Mouse (Mus musculus) neural tube, embryonic 14.5 days (tissue): ENCODE measurements around the gene Fgf13. TPM values are rescaled to one million over a fixed set of nuclear protein-coding genes. Genes with fewer than 3 reads are reported as not detected.

ENCODE experiments used
- ATAC-seq: fragments of 200-750 bp; cut with Nextera tagmentation; 2 replicates; pipeline ENCODE4 v1.8.0; 2017; ENCODE audit warnings: low read depth, mild to moderate bottlenecking, moderate TSS enrichment, moderate library complexity
- H3K27ac ChIP-seq: fragments of 300-500 bp; sonication (generic); 2 replicates; pipeline ENCODE4 v1.5.1; 2014; ENCODE audit warnings: low read depth, mild to moderate bottlenecking, control low read depth, low read length, moderate library complexity, mixed read lengths
- H3K27me3 ChIP-seq: fragments of 300-500 bp; sonication (generic); 2 replicates; pipeline ENCODE4 v1.6.1; 2014; ENCODE audit warnings: low read length; ENCODE audit not compliant: control insufficient read depth, insufficient read depth
- H3K36me3 ChIP-seq: fragments of 300-500 bp; sonication (generic); 2 replicates; pipeline ENCODE4 v1.6.1; 2014; ENCODE audit warnings: low read length, mixed read lengths; ENCODE audit not compliant: control insufficient read depth, insufficient read depth
- H3K4me1 ChIP-seq: fragments of 300-500 bp; sonication (generic); 2 replicates; pipeline ENCODE4 v1.6.1; 2014; ENCODE audit warnings: low read length; ENCODE audit not compliant: control insufficient read depth, insufficient read depth
- H3K4me2 ChIP-seq: fragments of 300-500 bp; sonication (generic); 2 replicates; pipeline ENCODE4 v1.6.1; 2014; ENCODE audit warnings: mild to moderate bottlenecking, low read depth, low read length, control low read depth
- H3K4me3 ChIP-seq: fragments of 300-500 bp; sonication (generic); 2 replicates; pipeline ENCODE4 v1.5.1; 2014; ENCODE audit warnings: low read depth, low read length, control low read depth, mixed read lengths
- H3K9ac ChIP-seq: fragments of 300-500 bp; sonication (generic); replicated peaks from 2 replicates; pipeline ENCODE4 v1.6.1; 2014; ENCODE audit warnings: low read depth, mild to moderate bottlenecking, control low read depth, low read length, mixed read lengths
- H3K9me3 ChIP-seq: fragments of 300-500 bp; sonication (generic); 2 replicates; pipeline ENCODE4 v1.6.1; 2016; ENCODE audit warnings: low read length; ENCODE audit not compliant: control insufficient read depth
- WGBS: fragments of 180-500 bp; shearing (Covaris S2); extraction: QIAGEN DNeasy Blood & Tissue Kit; methylation state at CpG from one replicate; pipeline ENCODE4 v1.1.7; 2014; 5-methylcytosine and 5-hydroxymethylcytosine counted together
- polyA plus RNA-seq: library from polyadenylated mRNA; unstranded; fragments of >200 nt; fragmentation: Nextera tagmentation; extraction: Ambion mirVana; gene quantifications from 2 replicates; pipeline ENCODE4 v1.2.1, GENCODE M21; 2014

The Fgf13 gene
- polyA plus RNA-seq, 1 experiment from 2014 or later, result 121 TPM

DNA sequence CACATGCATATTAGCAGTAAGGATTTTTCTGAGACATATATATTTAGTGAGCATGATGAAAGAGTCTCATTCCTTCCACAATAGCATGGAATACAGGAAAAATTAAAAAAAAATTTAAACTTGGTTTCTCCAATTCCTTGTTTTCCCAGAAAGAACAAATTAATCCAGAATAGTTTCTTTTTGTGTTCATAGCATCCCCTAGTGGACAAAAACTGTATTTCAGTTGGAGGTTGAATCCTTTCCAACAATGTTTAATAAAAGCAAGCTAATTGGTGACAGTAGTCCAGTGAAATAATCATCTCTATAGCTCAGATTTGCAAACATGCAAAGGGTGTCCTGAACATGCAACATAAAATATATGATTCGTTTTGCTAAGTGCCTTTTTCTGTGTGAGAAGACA lies 395.7 kb downstream of the Fgf13 start:
- Histone ChIP-seq H3K4me2 (no peak overlapping the region), H3K36me3 (no peaks in the 10 kb centered on the region), H3K4me3 (no peak overlapping the region), H3K4me1 (no peaks in the 10 kb centered on the region), H3K27me3 (no peaks in the 10 kb centered on the region), H3K9ac (no peak overlapping the region), H3K9me3 (no peaks in the 10 kb centered on the region), H3K27ac (no peak overlapping the region)
- ATAC-seq, result no peak
- WGBS, result 11% methylated on average over 1 of the region's 1 CpGs

DNA sequence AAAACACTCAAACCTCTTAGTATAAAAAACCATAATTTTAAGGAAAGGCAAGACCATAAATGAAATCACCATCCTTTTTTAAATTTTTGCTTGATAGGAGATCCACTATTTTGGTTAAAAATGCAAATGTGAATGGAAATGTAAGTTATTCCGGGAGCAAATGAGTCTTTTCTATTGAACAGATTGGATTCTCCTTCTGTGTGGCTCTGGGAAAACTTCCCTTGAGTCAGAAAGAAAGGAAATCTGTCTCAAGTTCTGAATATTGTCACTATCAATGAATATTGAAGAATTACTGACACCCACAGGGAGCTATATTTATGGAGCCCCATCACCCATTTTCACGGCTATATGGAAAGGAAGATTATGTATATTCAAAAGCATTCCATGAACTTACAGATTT lies 401.1 kb downstream of the Fgf13 start:
- no peak overlapping the region for H3K27ac ChIP-seq
- H3K4me2 ChIP-seq, result no peak overlapping the region
- WGBS, result 82% methylated on average over 2 of the region's 2 CpGs

DNA sequence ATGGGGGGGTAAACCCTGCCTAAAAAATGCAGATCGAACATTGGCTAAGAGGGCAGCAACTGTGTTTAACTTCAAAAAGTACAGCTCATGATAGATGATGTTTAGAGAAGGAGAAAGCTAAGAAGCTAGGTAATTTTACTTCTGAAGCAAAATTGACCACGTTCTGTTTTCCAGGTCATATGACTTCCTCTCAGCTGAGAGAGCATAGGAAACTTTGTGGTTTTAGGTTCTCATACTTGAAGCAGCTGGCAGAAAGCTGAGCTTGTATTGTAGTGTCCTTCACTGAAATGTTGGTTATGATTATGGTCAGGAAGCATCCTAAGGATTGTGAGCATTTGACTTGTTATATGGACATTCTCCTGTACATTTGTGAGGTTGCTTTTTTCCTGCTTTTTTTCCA lies 425.9 kb downstream of the Fgf13 start:
- no peaks in the 10 kb centered on the region for H3K27me3 ChIP-seq
- no peak overlapping the region for H3K27ac ChIP-seq
- 80% methylated on average over 2 of the region's 2 CpGs for WGBS
- no peak for ATAC-seq
- H3K4me1 ChIP-seq, result no peaks in the 10 kb centered on the region
- no peaks in the 10 kb centered on the region for H3K9me3 ChIP-seq
- H3K9ac ChIP-seq, result no peak overlapping the region
- H3K4me2 ChIP-seq, result no peak overlapping the region
- H3K36me3 ChIP-seq, result no peaks in the 10 kb centered on the region
- no peak overlapping the region for H3K4me3 ChIP-seq

More for the DNA sequence above, 401.1 kb downstream of the Fgf13 start:
- Histone ChIP-seq H3K36me3 (no peaks in the 10 kb centered on the region), H3K9me3 (no peaks in the 10 kb centered on the region), H3K4me3 (no peak overlapping the region), H3K4me1 (no peaks in the 10 kb centered on the region), H3K27me3 (no peaks in the 10 kb centered on the region), H3K9ac (no peak overlapping the region)
- no peak for ATAC-seq

DNA sequence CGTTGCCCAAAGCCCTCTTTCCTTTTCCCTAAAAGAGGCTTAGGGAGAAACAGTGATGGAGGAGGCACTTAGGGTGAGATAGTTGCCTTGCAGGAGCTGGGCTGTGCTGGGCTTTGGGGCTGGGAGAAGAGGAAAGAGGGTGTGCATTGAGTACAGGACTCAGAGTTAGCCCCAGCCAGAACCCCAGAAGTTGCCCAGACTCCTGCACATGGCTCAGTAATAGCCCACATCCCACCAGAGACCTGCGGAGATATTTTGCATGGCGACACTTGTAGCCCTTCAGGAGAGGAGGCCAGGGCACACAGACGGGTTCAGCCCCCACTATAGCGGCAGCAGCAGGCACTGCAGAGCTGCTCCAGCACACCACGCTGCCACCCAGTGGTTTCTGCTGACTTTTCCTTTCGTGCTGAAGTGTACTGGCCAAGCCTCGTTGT lies 432.9 kb downstream of the Fgf13 start:
- H3K4me1 ChIP-seq, result no peaks in the 10 kb centered on the region
- H3K4me2 ChIP-seq, result peak overlapping the region; percentile 58
- 20% methylated on average over 5 of the region's 8 CpGs for WGBS
- no peaks in the 10 kb centered on the region for H3K27me3 ChIP-seq
- peak overlapping the region; percentile 47 for H3K4me3 ChIP-seq
- H3K36me3 ChIP-seq, result no peaks in the 10 kb centered on the region
- H3K9ac ChIP-seq, result no peak overlapping the region
- ATAC-seq, result peak; percentile 88
- H3K9me3 ChIP-seq, result no peaks in the 10 kb centered on the region
- H3K27ac ChIP-seq, result no peak overlapping the region

DNA sequence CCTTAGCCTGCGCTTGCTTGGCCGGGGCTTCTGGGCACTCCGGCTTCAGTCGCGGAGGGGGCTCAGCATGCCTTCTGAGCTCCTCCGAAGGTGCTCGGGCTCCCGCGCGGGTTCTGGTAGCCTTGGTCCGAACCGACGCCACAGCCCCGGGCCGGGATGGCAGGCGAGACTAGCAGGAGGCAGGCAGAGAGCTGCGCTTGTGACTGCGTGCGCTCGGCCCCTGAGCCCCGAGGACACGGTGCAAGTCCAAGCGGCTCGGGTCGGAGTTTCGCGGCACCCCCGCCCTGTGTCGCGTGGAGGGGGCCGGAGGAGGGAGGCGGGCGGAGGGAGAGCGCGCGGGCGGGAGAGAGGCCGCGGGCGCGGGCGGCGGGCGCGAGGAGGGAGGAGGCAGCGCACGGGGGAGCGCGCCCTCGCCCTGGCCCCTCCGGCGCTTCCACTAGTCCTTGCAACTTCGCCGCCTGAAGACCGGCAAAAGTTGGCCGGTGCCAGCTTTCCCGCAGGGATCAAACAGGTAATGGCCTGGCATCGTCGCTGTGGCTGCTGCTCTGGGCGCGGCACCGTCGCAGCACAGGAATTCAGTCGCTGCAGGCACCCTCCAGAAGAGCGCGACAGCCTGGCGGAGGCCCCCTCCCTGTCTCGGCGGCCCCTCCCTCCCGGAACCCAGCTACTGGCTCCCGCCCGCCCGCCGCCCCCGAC lies 433.6 kb downstream of the Fgf13 start:
- ATAC-seq, result peak; percentile 77
- peak overlapping the region; percentile 47 for H3K4me3 ChIP-seq
- peak overlapping the region; percentile 58 for H3K4me2 ChIP-seq
- WGBS, result 14% methylated on average over 40 of the region's 75 CpGs
- H3K4me1 ChIP-seq, result no peaks in the 10 kb centered on the region
- no peaks in the 10 kb centered on the region for H3K36me3 ChIP-seq
- H3K27me3 ChIP-seq, result no peaks in the 10 kb centered on the region
- no peaks in the 10 kb centered on the region for H3K9me3 ChIP-seq
- peak overlapping the region; percentile 50; the same call in 1 of the 2 replicates for H3K9ac ChIP-seq
- H3K27ac ChIP-seq, result no peak overlapping the region

DNA sequence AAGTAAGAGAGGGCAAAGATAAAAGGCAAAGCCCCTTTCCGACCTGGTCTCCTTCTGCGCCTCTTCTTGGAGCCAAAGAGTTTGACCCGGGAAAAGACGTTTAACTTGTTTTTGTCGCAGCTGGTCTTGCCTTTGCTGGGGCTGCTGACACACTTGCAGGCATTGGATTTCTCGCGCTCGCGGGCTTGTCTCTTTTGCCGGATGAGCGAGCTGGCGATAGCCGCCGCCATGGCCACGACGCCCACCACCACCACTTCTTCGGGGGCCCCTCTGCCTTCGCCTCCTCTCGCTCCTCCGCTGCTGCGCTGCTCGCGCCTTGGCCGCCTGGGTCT lies 434.1 kb downstream of the Fgf13 start:
- H3K4me3 ChIP-seq, result peak overlapping the region; percentile 47
- peak overlapping the region; percentile 50; the same call in 1 of the 2 replicates for H3K9ac ChIP-seq
- H3K9me3 ChIP-seq, result no peaks in the 10 kb centered on the region
- peak overlapping the region; percentile 58 for H3K4me2 ChIP-seq
- no peaks in the 10 kb centered on the region for H3K4me1 ChIP-seq
- ATAC-seq, result peak; percentile 73; the same call in 1 of the 2 replicates
- WGBS, result 15% methylated on average over 18 of the region's 24 CpGs
- H3K36me3 ChIP-seq, result no peaks in the 10 kb centered on the region
- no peaks in the 10 kb centered on the region for H3K27me3 ChIP-seq
- H3K27ac ChIP-seq, result no peak overlapping the region

DNA sequence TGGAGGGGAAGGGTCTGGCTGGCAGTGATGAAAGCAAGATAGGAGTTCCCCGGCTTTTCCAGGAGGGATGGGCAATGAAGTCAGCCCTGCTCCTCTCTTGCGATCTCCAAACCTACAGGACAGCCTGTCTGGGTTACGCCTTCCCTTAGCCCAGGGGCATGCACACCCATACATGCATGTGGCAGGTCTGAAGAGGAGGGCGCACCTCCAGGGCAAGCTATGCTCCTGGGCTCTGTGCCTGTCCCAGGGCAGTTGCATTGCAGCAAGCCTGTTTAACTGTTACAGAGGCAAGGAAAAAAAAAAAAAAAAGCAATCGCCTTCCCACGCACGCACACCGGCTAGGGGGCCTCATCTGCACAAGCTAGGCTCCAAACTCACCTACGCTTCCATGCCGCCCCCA lies 434.5 kb downstream of the Fgf13 start:
- Histone ChIP-seq H3K4me2 (peak overlapping the region; percentile 58), H3K9ac (no peak overlapping the region), H3K4me3 (peak overlapping the region; percentile 47), H3K27ac (no peak overlapping the region), H3K9me3 (no peaks in the 10 kb centered on the region), H3K36me3 (no peaks in the 10 kb centered on the region), H3K4me1 (no peaks in the 10 kb centered on the region), H3K27me3 (no peaks in the 10 kb centered on the region)
- WGBS, result 30% methylated on average over 10 of the region's 10 CpGs
- peak; percentile 41 for ATAC-seq

DNA sequence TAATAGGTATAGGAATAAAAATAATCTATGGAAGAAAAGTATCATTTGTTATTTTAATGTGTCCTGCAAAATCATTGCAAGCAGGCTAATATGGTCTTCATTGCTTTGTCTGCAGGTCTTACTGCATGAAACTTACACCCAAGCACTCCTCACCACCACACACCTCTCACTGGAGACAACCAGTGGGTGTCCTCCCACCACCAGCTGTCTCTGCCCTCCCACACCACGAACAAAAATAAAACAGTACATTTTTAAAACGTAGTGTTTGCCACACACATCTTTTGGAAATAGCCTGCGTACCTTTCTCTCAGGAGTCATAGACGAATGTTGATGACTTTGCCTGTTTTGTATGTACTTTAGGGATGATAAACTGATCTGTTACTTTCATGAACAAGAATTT lies 441.2 kb downstream of the Fgf13 start:
- Histone ChIP-seq H3K36me3 (no peaks in the 10 kb centered on the region), H3K9ac (no peak overlapping the region), H3K4me2 (no peak overlapping the region), H3K27ac (no peak overlapping the region), H3K9me3 (no peaks in the 10 kb centered on the region), H3K27me3 (no peaks in the 10 kb centered on the region), H3K4me3 (no peak overlapping the region), H3K4me1 (no peaks in the 10 kb centered on the region)
- no peak for ATAC-seq
- WGBS, result 85% methylated on average over 4 of the region's 4 CpGs

DNA sequence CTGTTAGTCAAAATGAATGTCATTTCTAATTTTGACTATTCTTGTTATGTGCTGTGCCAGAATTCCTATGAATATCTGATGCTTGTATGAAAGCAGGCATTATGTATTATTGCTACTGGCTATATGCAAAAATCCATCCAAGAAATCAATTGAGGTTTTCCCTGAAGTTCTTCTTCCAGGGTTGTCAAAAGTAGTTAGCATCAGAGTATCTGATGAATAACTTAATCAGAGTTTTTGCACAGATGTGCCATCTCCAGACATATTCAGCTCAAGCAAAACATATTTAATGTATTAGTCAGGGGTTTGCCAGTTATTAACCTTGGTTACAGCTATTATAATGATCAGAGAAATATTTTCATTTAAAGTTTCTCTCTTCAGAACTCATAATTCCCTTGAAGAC lies 454.7 kb downstream of the Fgf13 start:
- Histone ChIP-seq H3K4me3 (no peak overlapping the region), H3K36me3 (no peaks in the 10 kb centered on the region), H3K4me1 (no peaks in the 10 kb centered on the region), H3K9ac (no peak overlapping the region), H3K27me3 (no peaks in the 10 kb centered on the region), H3K27ac (no peak overlapping the region), H3K4me2 (no peak overlapping the region), H3K9me3 (no peaks in the 10 kb centered on the region)
- no peak for ATAC-seq
